Mouse (Mus musculus) layer of hippocampus, adult 18-20 months (tissue): ENCODE measurements around the gene Spic. TPM values are rescaled to one million over a fixed set of nuclear protein-coding genes. Genes with fewer than 3 reads are reported as not detected.
"Not testable (repeated sequence)": the region's sequence is repeated elsewhere in the genome, so short reads cannot be mapped to it uniquely, and the experiment has no call there.

ENCODE experiments used
- DNase-seq, 2 experiments: peaks; one replicate each; pipeline ENCODE4 v3.0.0; 2022; ENCODE audit warnings: low spot score in 2 of 2
- long read RNA-seq: library from polyadenylated mRNA; stranded (forward); transcript quantifications from one replicate; pipeline ENCODE4 v2.0.0, GENCODE M21; 2021
- total RNA-seq, 2 experiments: library from RNA; stranded (reverse); gene quantifications; 2 replicates each; pipeline ENCODE4 v1.2.3; 2021

Spic gene
- not detected for total RNA-seq
- long read RNA-seq = 0 reads

- DNase-seq = no peak
These were observed at the start of gene Spic for GRCm38 (mm10) chr10:88684925-88685324. Spic (minus strand) TSS chr10:88685015.

DNA sequence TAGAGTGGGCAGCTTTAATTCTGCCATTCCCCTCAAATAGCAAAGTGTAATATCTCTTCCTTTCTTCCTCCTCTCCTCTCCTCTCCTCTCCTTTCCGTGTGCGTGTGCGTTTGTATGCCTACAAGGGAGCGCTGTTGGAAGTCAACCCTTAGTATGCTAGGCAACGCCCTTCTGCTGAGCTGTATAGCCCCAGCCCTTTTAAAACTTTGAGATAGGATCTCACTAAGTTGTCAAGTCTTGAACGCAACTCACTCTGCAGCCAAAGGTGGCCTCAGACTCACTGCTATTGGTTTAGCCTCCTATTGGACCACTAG, 47.5 kb upstream of the Spic start:
- DNase-seq = no peak

GRCm38 (mm10) chr10:88731496-88732308, 46.9 kb upstream of the Spic start:
- DNase-seq = no peak

DNA sequence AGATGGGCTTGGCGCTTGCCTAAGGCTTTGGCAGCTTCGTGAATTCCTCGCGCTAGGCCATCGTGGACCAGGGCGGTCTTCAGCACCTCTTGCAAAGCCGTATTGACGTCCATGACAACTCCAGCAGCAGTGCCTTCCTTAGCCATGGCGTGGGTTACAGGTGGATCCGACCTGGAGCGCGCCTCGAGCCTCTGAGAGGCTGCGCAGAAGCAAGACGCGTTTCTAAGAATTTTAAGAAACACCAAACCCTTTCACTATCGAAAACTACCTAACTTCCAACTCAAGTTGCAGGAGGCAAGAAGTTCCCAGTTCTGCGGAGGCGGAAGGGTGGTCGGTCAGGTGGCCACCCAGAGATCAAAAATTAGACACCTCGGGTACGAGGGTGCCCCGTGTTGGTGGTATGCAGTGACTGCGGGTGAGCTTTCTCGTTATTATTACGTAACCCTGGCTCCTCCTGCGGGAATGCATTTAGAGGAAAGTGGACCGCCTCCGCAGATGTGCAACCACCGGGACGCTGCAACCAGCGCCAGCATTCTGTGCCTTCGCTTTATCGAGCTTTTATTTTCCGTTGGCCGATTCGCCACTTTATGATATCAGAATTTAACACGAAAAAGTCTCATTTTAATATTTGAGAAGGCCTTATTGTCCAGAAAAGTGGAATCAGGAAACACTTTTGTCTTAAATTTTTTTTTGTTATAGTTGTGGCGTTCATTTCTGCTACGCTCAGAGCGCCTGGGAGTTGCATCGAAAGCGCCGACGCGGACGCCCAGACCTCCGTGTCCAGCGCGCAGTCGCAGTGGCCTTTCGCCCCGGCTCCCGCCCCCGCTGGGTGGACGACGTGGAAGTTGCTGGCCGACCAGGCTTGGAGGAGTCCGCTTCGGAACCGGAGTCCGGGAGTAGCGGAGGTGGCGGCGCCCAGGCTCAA, 46.0 kb upstream of the Spic start, which contains the start of gene Arl1:
Gene Arl1 (plus strand): TSS at position 288 of the 925 bp plus-strand sequence.
- DNase-seq = peak; percentile 89 to 91

DNA sequence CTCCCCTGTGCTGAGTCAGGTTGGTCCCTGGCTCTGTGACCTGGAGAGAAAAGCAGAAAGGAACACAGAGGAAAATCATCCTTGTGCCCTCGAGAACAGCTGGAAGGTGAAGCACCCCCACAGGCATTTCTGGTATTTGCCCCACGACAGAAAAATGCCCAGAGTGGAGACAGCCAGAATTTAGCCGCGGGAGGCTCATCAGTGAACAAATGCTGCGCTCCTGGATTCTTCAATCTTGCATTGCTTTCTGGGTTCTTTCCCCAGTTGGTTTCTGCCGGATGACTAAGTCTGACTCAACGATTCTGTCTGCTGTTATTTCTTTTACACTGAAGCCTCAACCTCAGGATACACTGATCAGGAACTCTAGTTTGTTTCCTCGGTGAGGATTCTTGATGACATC, 43.4 kb upstream of the Spic start:
- DNase-seq = peak in 1 of 2 experiments; percentile 18

DNA sequence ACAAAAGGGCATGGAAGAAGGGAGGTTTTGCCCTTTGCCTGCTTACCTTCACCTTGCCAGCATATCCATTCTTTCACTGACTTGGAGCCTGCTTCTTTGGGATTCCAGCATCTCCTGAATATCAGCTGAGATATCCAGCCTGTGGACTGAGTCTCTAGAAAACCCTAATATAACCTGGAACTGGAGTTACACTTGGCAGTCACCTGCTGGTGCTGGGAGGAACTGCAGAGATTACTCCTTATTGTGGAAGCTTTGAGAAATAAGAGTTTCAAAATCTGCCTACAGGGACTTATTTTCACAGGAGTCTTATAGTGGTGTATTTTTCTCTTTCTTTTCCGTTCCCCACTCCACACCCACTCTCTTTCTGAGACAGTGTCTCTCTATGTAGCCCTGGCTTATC, 42.3 kb upstream of the Spic start:
- peak in 1 of 2 experiments; percentile 64 for DNase-seq

DNA sequence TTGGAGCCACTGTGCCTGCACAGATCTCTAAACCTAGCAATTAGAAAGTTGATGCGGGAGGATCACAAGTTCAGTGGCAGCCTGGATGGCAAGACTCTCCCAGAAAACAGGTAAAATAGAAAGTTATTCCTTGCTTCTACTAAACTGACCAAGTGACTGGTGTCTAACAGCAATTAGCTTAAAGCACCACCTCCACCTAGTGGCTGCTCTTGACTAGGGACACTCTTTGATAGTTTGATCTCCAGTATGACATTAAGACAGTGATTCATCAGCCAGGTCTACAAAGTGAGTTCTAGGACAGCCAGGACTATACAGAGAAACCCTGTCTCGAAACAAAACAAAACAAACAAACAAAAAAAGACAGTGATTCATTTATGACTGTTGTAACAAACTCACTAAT, 40.5 kb upstream of the Spic start:
- peak in 1 of 2 experiments; percentile 37 for DNase-seq

GRCm38 (mm10) chr10:88719618-88720017, 34.8 kb upstream of the Spic start:
- DNase-seq = no peak

DNA sequence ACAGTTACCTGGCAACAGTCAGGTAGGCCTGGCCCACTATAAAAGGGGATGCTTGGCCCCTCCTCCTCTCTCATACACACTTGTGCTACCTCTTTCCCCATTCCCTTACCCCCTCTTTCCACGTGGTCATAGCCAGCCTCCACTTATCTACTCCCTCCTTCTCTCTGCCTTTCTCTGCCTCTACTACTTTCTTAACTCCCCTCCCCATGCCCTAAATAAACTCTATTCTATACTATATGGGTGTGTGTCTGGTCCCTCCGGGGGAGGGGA, 32.9 kb upstream of the Spic start:
- DNase-seq = no peak

DNA sequence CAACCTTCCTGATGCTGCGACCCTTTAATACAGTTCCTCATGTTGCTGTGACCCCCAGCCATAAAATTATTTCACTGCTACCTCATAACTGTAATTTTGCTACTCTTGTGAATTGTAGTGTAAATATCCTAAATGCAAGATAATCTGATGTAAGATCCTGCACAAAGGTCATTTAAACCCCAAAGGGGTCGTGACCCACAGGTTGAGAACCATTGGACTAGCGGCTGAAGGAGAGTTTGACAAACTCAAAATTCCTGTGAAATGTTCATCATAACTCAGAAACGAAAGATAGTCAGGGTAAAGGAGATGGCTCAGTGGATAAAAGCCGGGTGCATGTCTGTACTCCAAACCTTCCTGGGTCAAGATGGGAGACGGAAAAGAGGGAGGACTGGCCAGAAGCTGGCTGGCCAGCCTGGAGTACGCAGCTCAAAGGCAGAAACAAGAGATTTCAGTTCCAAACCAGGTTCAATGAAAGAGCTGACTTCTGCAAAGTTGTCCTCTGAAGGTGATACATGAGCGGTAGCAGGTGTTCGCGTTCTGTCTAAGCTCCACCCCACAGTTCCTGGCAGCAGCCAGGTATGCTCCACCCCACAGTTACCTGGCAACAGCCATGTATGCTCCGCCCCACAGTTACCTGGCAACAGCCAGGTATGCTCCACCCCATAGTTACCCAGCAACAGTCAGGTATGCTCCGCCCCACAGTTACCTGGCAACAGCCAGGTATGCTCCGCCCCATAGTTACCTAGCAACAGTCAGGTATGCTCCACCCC, 32.4 kb upstream of the Spic start:
- DNase-seq = no peak

- no peak for DNase-seq
These were observed 30.8 kb upstream of the Spic start for GRCm38 (mm10) chr10:88715621-88716020.

- DNase-seq = no peak
These were observed 29.9 kb upstream of the Spic start for GRCm38 (mm10) chr10:88714744-88715143.

DNA sequence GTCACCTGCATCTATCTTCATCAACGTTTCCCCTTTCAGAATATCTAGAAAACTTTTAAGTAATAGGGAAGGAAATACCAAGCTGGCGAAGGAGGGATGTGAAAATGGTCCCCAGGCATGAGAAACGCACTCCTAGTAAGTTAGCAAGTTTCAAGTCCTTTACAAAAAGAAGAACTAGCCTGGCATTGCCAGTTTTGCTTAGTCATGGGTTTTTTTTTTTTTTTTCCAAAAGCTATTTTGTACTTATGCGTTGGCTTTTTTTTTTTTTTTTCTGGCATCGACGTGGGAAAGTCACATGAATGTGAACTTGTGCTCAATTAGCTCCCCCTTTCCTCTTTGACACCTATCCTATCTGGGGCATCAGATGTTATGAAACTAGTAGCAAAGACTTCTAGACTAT, 27.5 kb upstream of the Spic start:
- no peak for DNase-seq

DNA sequence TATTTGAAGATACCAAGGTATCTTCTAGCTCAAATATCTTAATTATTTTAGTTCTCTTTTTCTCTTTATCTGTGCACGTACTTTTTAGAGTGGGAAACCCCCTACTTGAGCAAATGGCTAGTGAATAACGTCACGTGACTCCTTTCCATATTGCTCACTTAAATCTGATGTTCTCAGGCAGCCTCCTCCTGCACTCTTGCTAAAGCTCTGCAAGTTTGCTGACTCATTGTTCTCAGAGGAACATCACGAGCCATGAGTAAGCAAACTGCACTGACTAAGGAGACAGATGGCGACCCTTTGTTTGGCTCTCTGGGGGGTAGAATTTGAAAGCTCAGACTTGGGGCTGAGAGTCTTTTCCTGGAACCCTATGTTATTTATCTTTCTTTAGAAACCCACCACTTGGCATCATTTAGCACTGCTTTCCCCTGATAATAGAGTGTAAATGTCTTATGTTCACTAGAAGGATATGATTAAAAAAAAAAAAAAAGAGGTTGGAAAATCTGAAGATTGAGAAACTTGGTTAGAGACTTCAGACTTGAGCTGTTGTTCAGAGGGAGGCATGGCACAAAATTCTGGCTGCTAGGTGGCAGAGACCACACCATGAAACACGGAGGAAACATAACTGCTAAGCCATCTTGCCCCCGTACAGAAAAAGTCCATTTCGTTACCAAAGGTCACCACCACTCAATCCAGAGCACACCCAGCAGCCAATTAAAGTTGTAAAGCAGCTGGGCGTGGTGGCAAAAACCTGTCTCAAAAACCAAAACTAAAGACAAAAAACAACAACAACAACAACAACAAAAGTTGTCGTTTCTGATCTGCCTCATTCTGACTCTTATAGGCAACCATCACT, 24.1 kb upstream of the Spic start:
- DNase-seq = peak; percentile 51 to 75

DNA sequence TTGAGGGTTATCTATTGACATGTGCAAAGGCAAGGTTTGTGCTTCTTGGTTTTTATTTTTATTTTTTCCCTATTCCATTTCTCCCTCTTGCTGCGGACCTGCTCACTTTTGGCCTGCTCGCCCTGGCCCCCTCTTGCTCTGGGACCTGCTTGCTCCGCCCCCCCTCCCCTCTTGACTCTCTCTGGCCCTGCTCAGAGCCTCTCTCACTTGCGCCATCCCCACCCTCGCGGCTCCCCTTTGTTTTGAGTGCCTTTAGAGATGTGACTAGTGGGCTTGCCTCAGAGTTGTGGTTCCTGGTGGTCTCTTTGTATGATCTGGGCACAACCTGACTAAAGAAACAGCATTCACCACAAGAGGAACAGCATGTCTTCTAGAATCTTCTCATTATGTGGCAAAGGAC, 16.1 kb upstream of the Spic start:
- no peak for DNase-seq

- no peak for DNase-seq
These were observed 1.8 kb downstream of the Spic start for GRCm38 (mm10) chr10:88682904-88683563.

DNA sequence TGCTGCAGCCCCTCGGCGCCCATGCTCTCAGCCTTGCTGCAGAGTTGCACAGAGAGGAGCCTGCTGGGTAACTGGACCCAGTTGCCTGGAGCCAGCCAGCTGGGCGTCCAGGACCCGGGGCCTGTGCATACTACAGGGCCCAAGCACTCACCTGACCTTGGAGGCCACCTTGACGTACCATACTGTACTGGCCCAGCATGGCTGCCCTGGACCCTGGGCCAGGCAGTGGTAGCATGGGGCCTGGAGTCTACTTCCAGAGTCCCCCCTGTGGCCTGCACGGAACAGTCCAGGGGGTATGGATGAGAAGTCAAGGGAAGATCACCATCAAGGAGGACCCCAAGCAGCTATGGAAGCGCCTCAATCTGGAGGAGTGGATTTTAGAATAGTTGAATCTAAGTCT, 12.0 kb downstream of the Spic start:
- no peak for DNase-seq

DNA sequence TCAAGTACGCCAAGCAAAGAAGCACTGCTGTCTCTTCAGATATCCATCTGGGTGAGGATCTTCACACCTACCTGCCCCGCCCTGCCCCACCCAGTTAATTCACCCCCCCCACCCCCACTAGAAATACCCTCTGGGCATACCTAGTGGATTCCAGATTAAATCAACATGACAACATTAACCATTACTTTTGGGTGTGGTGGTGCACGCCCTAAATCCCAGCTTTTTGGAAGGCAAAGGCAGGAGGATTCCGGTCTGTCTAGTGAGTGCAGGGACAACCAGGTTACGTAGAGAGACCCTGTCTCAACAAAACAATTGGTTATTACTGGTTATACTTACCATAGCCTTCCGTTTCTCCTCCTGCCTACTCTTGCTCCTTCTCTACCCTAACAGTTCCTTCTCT, 12.7 kb downstream of the Spic start:
- no peak for DNase-seq

GRCm38 (mm10) chr10:88669719-88670118, 15.1 kb downstream of the Spic start:
- DNase-seq = peak; percentile 7 to 30

- not testable (repeated sequence) for DNase-seq
These were observed 21.0 kb downstream of the Spic start for GRCm38 (mm10) chr10:88663856-88664255.
